Mouse (Mus musculus): ENCODE measurements around the gene Atf3.

- TF ChIP-seq CTCF (IDR thresholded peaks at IDR 0.05; ENCODE audit: low read depth, low read length), result no peak
- no peak for TF ChIP-seq POLR2A (IDR thresholded peaks at IDR 0.05; ENCODE audit: extremely low read depth, insufficient read depth, low read length)
Measured at GRCm38 (mm10) chr1:191179846-191180245, 38.0 kb downstream of the Atf3 start.
